Mouse (Mus musculus) stomach, embryonic 15.5 days (tissue): Measurements from ENCODE around the gene Fam19a5. TPM values are rescaled to one million over a fixed set of nuclear protein-coding genes. Genes with fewer than 3 reads are reported as not detected.
A peak's percentile ranks its signal among the peaks of the same experiment; 100 is the strongest.

Source experiments
- ATAC-seq: fragments of 200-750 bp; cut with Nextera tagmentation; 2 replicates; pipeline ENCODE4 v1.8.0; 2017; ENCODE audit warnings: low read depth, moderate number of reproducible peaks, moderate TSS enrichment; ENCODE audit not compliant: insufficient read depth, low FRiP score
- H3K27ac ChIP-seq: fragments of 300-500 bp; sonication (generic); 2 replicates; pipeline ENCODE4 v1.5.1; 2015; ENCODE audit warnings: mild to moderate bottlenecking, inconsistent platforms
- H3K27me3 ChIP-seq: fragments of 300-500 bp; sonication (generic); replicated peaks from 2 replicates; pipeline ENCODE4 v1.6.1; 2015; ENCODE audit warnings: inconsistent platforms
- H3K36me3 ChIP-seq: fragments of 300-500 bp; sonication (generic); 2 replicates; pipeline ENCODE4 v1.6.1; 2015; ENCODE audit warnings: inconsistent platforms
- H3K4me1 ChIP-seq: fragments of 300-500 bp; sonication (generic); 2 replicates; pipeline ENCODE4 v1.6.1; 2015; ENCODE audit warnings: inconsistent platforms
- H3K4me2 ChIP-seq: fragments of 300-500 bp; sonication (generic); 2 replicates; pipeline ENCODE4 v1.6.1; 2015; ENCODE audit warnings: mild to moderate bottlenecking, inconsistent platforms
- H3K4me3 ChIP-seq: fragments of 300-500 bp; sonication (generic); replicated peaks from 2 replicates; pipeline ENCODE4 v1.5.1; 2015; ENCODE audit warnings: inconsistent platforms
- H3K9ac ChIP-seq: fragments of 300-500 bp; sonication (generic); 2 replicates; pipeline ENCODE4 v1.6.1; 2015; ENCODE audit warnings: inconsistent platforms
- H3K9me3 ChIP-seq: fragments of 300-500 bp; sonication (generic); 2 replicates; pipeline ENCODE4 v1.6.1; 2016; ENCODE audit warnings: inconsistent platforms
- WGBS: fragments of 180-500 bp; shearing (Covaris S2); methylation state at CpG from one replicate; pipeline ENCODE4 v1.1.7; 2015; 5-methylcytosine and 5-hydroxymethylcytosine counted together
- polyA plus RNA-seq: library from polyadenylated mRNA; unstranded; fragments of >200 nt; fragmentation: Nextera tagmentation; extraction: Ambion mirVana; gene quantifications from 2 replicates; pipeline ENCODE4 v1.2.1, GENCODE M21; 2015

The Fam19a5 gene
- polyA plus RNA-seq, 1 experiment from 2014 or later, result 2.6 TPM

- H3K4me2 ChIP-seq, result no peak overlapping the region
- ATAC-seq, result no peak
- H3K4me3 ChIP-seq, result no peak overlapping the region
- no peaks in the 10 kb centered on the region for H3K4me1 ChIP-seq
- H3K27ac ChIP-seq, result no peak overlapping the region
- 81% methylated on average over 8 of the region's 8 CpGs for WGBS
- H3K36me3 ChIP-seq, result no peaks in the 10 kb centered on the region
- no peak overlapping the region for H3K9ac ChIP-seq
- no peaks in the 10 kb centered on the region for H3K27me3 ChIP-seq
- H3K9me3 ChIP-seq, result no peaks in the 10 kb centered on the region
These were observed 168.1 kb downstream of the Fam19a5 start for GRCm38 (mm10) chr15:87712221-87712620.

GRCm38 (mm10) chr15:87715037-87715676 lies 171.1 kb downstream of the Fam19a5 start:
- ATAC-seq, result peak; percentile 44; the same call in 1 of the 2 replicates
- 61% methylated on average over 9 of the region's 9 CpGs for WGBS
- Histone ChIP-seq H3K27ac (no peak overlapping the region), H3K27me3 (no peaks in the 10 kb centered on the region), H3K4me1 (no peaks in the 10 kb centered on the region), H3K36me3 (no peaks in the 10 kb centered on the region), H3K9me3 (no peaks in the 10 kb centered on the region), H3K4me3 (no peak overlapping the region), H3K9ac (no peak overlapping the region), H3K4me2 (no peak overlapping the region)

GRCm38 (mm10) chr15:87717056-87717455 lies 173.0 kb downstream of the Fam19a5 start:
- no peak overlapping the region for H3K9ac ChIP-seq
- no peaks in the 10 kb centered on the region for H3K4me1 ChIP-seq
- WGBS, result 58% methylated on average over 5 of the region's 5 CpGs
- H3K36me3 ChIP-seq, result no peaks in the 10 kb centered on the region
- no peak overlapping the region for H3K4me3 ChIP-seq
- H3K27ac ChIP-seq, result no peak overlapping the region
- H3K4me2 ChIP-seq, result no peak overlapping the region
- no peaks in the 10 kb centered on the region for H3K9me3 ChIP-seq
- no peaks in the 10 kb centered on the region for H3K27me3 ChIP-seq
- ATAC-seq, result no peak

- Histone ChIP-seq H3K4me3 (no peak overlapping the region), H3K4me2 (no peak overlapping the region), H3K36me3 (no peaks in the 10 kb centered on the region), H3K27me3 (no peaks in the 10 kb centered on the region), H3K9me3 (no peaks in the 10 kb centered on the region), H3K4me1 (no peaks in the 10 kb centered on the region), H3K27ac (no peak overlapping the region), H3K9ac (no peak overlapping the region)
- ATAC-seq, result no peak
- WGBS, result 77% methylated on average over 5 of the region's 5 CpGs
These were observed 179.4 kb downstream of the Fam19a5 start for GRCm38 (mm10) chr15:87723455-87723986.

GRCm38 (mm10) chr15:87726657-87727236 lies 182.6 kb downstream of the Fam19a5 start:
- Histone ChIP-seq H3K27me3 (no peaks in the 10 kb centered on the region), H3K27ac (no peak overlapping the region), H3K9ac (no peak overlapping the region), H3K36me3 (no peaks in the 10 kb centered on the region), H3K9me3 (no peaks in the 10 kb centered on the region), H3K4me2 (no peak overlapping the region), H3K4me3 (no peak overlapping the region), H3K4me1 (no peaks in the 10 kb centered on the region)
- 66% methylated on average over 20 of the region's 20 CpGs for whole genome bisulfite sequencing
- ATAC-seq, result no peak

GRCm38 (mm10) chr15:87736345-87736744 lies 192.2 kb downstream of the Fam19a5 start:
- WGBS, result 86% methylated on average over 4 of the region's 4 CpGs
- H3K9ac ChIP-seq, result no peak overlapping the region
- ATAC-seq, result no peak
- H3K27ac ChIP-seq, result no peak overlapping the region
- H3K4me2 ChIP-seq, result no peak overlapping the region
- no peaks in the 10 kb centered on the region for H3K4me1 ChIP-seq
- no peaks in the 10 kb centered on the region for H3K9me3 ChIP-seq
- H3K36me3 ChIP-seq, result no peaks in the 10 kb centered on the region
- H3K27me3 ChIP-seq, result no peaks in the 10 kb centered on the region
- H3K4me3 ChIP-seq, result no peak overlapping the region

GRCm38 (mm10) chr15:87755482-87755881 lies 211.4 kb downstream of the Fam19a5 start:
- H3K27ac ChIP-seq, result no peak overlapping the region
- no peaks in the 10 kb centered on the region for H3K36me3 ChIP-seq
- no peak for ATAC-seq
- H3K4me3 ChIP-seq, result no peak overlapping the region
- WGBS, result 69% methylated on average over 3 of the region's 3 CpGs
- H3K27me3 ChIP-seq, result no peaks in the 10 kb centered on the region
- H3K4me1 ChIP-seq, result no peaks in the 10 kb centered on the region
- no peaks in the 10 kb centered on the region for H3K9me3 ChIP-seq
- no peak overlapping the region for H3K9ac ChIP-seq
- no peak overlapping the region for H3K4me2 ChIP-seq

- Histone ChIP-seq H3K4me2 (no peak overlapping the region), H3K36me3 (no peaks in the 10 kb centered on the region), H3K9ac (no peak overlapping the region), H3K4me1 (no peaks in the 10 kb centered on the region), H3K9me3 (no peaks in the 10 kb centered on the region), H3K27me3 (no peaks in the 10 kb centered on the region), H3K4me3 (no peak overlapping the region), H3K27ac (no peak overlapping the region)
- no peak for ATAC-seq
- 83% methylated on average over 3 of the region's 3 CpGs for WGBS
These were observed 221.8 kb downstream of the Fam19a5 start for GRCm38 (mm10) chr15:87765876-87766275.

GRCm38 (mm10) chr15:87773955-87774354 lies 229.9 kb downstream of the Fam19a5 start:
- no peaks in the 10 kb centered on the region for H3K4me1 ChIP-seq
- H3K27ac ChIP-seq, result no peak overlapping the region
- 60% methylated on average over 4 of the region's 4 CpGs for WGBS
- H3K4me2 ChIP-seq, result no peak overlapping the region
- no peak overlapping the region for H3K9ac ChIP-seq
- ATAC-seq, result no peak
- no peak overlapping the region for H3K4me3 ChIP-seq
- no peaks in the 10 kb centered on the region for H3K27me3 ChIP-seq
- no peaks in the 10 kb centered on the region for H3K9me3 ChIP-seq
- no peaks in the 10 kb centered on the region for H3K36me3 ChIP-seq

GRCm38 (mm10) chr15:87783331-87783730 lies 239.2 kb downstream of the Fam19a5 start:
- Histone ChIP-seq H3K4me2 (no peak overlapping the region), H3K9me3 (no peaks in the 10 kb centered on the region), H3K27ac (no peak overlapping the region), H3K36me3 (no peaks in the 10 kb centered on the region), H3K4me1 (no peaks in the 10 kb centered on the region), H3K27me3 (no peaks in the 10 kb centered on the region), H3K9ac (no peak overlapping the region), H3K4me3 (no peak overlapping the region)
- ATAC-seq, result no peak
- 79% methylated on average over 2 of the region's 2 CpGs for WGBS

- Histone ChIP-seq H3K4me1 (no peaks in the 10 kb centered on the region), H3K9me3 (no peaks in the 10 kb centered on the region), H3K4me3 (no peak overlapping the region), H3K36me3 (no peaks in the 10 kb centered on the region), H3K4me2 (no peak overlapping the region), H3K9ac (no peak overlapping the region), H3K27ac (no peak overlapping the region), H3K27me3 (no peaks in the 10 kb centered on the region)
- ATAC-seq, result no peak
- WGBS, result 75% methylated on average over 4 of the region's 4 CpGs
These were observed 245.6 kb downstream of the Fam19a5 start for GRCm38 (mm10) chr15:87789671-87790070.

GRCm38 (mm10) chr15:87793661-87794060 lies 249.6 kb downstream of the Fam19a5 start:
- Histone ChIP-seq H3K4me1 (no peaks in the 10 kb centered on the region), H3K9me3 (no peaks in the 10 kb centered on the region), H3K9ac (no peak overlapping the region), H3K4me3 (no peak overlapping the region), H3K36me3 (no peaks in the 10 kb centered on the region), H3K27ac (no peak overlapping the region), H3K27me3 (no peaks in the 10 kb centered on the region), H3K4me2 (no peak overlapping the region)
- no peak for ATAC-seq
- 88% methylated on average over 3 of the region's 3 CpGs for WGBS
